19 mouse cellular contexts compared by ENCODE assay signal in the genomic region with DNA sequence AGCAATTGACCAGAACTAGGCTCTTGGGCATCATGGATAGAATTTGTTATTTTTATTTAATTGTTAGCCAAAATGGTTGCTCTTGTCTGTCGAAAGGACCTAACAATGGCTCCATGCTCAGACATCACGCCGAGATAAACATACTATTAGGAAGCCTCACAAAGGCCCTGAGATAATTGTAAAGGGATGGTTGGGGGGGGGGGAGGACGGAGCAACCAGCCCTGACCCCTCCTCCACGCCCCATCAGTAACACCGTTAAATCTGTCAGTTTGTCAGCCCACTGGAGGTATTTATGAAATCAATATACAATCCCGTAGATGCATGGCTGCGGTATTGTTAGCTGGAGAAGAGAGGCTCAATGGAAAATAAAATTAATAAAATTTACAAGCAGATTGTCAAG.
A peak's percentile ranks its signal among the peaks of the same experiment; 100 is the strongest.
DNase-seq lines count a peak whose midpoint lies in the region; ATAC-seq and TF ChIP-seq lines count a peak whose summit lies in the region.
"Had no signal": no experiment of that assay in that cellular context is flagged by ENCODE, and none has a peak within 500 bp of the region (broad histone marks: within the 10 kb centered on the region; RNA-seq: fewer than 3 reads in every experiment).

No protein-coding gene starts in this region.

- dilution Hi-C loops in CH12.LX (cut with MboI; ENCODE audit: extremely low pct_ligation_motif_present, extremely low pct_unique_long_range_greater_than_20kb, low sequenced_read_pairs), result no loop called here

- no peak for TF ChIP-seq RAD21 in CH12.LX (IDR thresholded peaks at IDR 0.05; ENCODE audit: low read depth, low read length)

- DNase-seq in embryo, embryonic 10.5 days (ENCODE audit: low spot score), result peak; percentile 61
- no peak for DNase-seq in embryo, embryonic 9.5 days (ENCODE audit: extremely low spot score)
- no peak for DNase-seq in hindbrain, postnatal 0 days (ENCODE audit: low spot score)
- DNase-seq in CH12.LX (ENCODE audit: extremely low read depth), result no peak
- no peak for DNase-seq in gastrocnemius, adult 8-10 months (ENCODE audit: low spot score in 2 of 2)
- DNase-seq: adrenal gland, postnatal 14 days; cerebellum, adult 11-12 months; cerebellum, adult 9-10 months; cerebellum, postnatal 25 days; gastrocnemius, postnatal 10 days; heart, adult 18-20 months; heart, postnatal 10 days; heart, postnatal 4 days had no signal

- H3K9me3 ChIP-seq in hindbrain, embryonic 12.5 days (replicated peaks), result no peaks in the 10 kb centered on the region
- no peaks in the 10 kb centered on the region for H3K9me3 ChIP-seq in hindbrain, postnatal 0 days (ENCODE audit: low read length)
- no peaks in the 10 kb centered on the region for H3K9me3 ChIP-seq in CH12.LX (replicated peaks; ENCODE audit: low read length)
- no peaks in the 10 kb centered on the region for H3K9me3 ChIP-seq in hindbrain, embryonic 13.5 days
- H3K9me3 ChIP-seq: forebrain, embryonic 15.5 days; heart, embryonic 10.5 days had no signal

- no peak for TF ChIP-seq POLR2A in CH12.LX (IDR thresholded peaks at IDR 0.05; ENCODE audit: low read depth, low read length)

- no peaks in the 10 kb centered on the region for H3K79me2 ChIP-seq in CH12.LX (replicated peaks; ENCODE audit: control insufficient read depth, extremely low read depth, insufficient read depth, poor library complexity, severe bottlenecking)

- no peak for TF ChIP-seq CTCF in hindbrain, postnatal 0 days (IDR thresholded peaks at IDR 0.05; ENCODE audit: low read depth)
- TF ChIP-seq CTCF in CH12.LX (conservative IDR thresholded peaks at IDR 0.05 in 1 of 2, IDR thresholded peaks at IDR 0.05 in 1 of 2; ENCODE audit: low read depth in 2 of 2, low read length in 2 of 2), result no peak

- ATAC-seq in hindbrain, embryonic 12.5 days (ENCODE audit: low FRiP score), result no peak
- ATAC-seq in hindbrain, postnatal 0 days, result no peak
- ATAC-seq in hindbrain, embryonic 13.5 days (ENCODE audit: low FRiP score), result no peak
- ATAC-seq: forebrain, embryonic 15.5 days; intestine, embryonic 16.5 days; Patski had no signal

- peaks cover 62% of the 10 kb centered on the region for H3K4me1 ChIP-seq in hindbrain, embryonic 12.5 days
- H3K4me1 ChIP-seq in hindbrain, postnatal 0 days (ENCODE audit: insufficient read depth, low read length), result no peaks in the 10 kb centered on the region
- peaks cover 0 to 23% of the 10 kb centered on the region in 2 experiments; a peak in 2 of 4 replicates for H3K4me1 ChIP-seq in CH12.LX (ENCODE audit: control insufficient read depth in 1 of 2, insufficient read depth in 2 of 2)
- peaks cover 59% of the 10 kb centered on the region for H3K4me1 ChIP-seq in hindbrain, embryonic 13.5 days (replicated peaks)

- no peaks in the 10 kb centered on the region for H3K36me3 ChIP-seq in hindbrain, embryonic 12.5 days
- no peaks in the 10 kb centered on the region for H3K36me3 ChIP-seq in hindbrain, postnatal 0 days (ENCODE audit: insufficient read depth, low read length)
- no peaks in the 10 kb centered on the region for H3K36me3 ChIP-seq in CH12.LX (replicated peaks in 1 of 2; ENCODE audit: control insufficient read depth in 1 of 2, insufficient read depth in 1 of 2, low read length in 1 of 2)
- H3K36me3 ChIP-seq in hindbrain, embryonic 13.5 days, result no peaks in the 10 kb centered on the region
- H3K36me3 ChIP-seq: forebrain, embryonic 15.5 days; heart, embryonic 10.5 days had no signal

- 33% methylated on average over 8 of the region's 8 CpGs for WGBS in hindbrain, embryonic 12.5 days
- 43% methylated on average over 8 of the region's 8 CpGs for WGBS in hindbrain, postnatal 0 days
- WGBS in hindbrain, embryonic 13.5 days, result 21% methylated on average over 8 of the region's 8 CpGs

- H3K4me3 ChIP-seq in hindbrain, embryonic 12.5 days, result no peak overlapping the region
- no peak overlapping the region for H3K4me3 ChIP-seq in hindbrain, postnatal 0 days (ENCODE audit: low read length)
- no peak overlapping the region for H3K4me3 ChIP-seq in CH12.LX (replicated peaks in 1 of 3; ENCODE audit: low read depth in 2 of 3, low read length in 2 of 3, poor library complexity in 1 of 3)
- H3K4me3 ChIP-seq in hindbrain, embryonic 13.5 days, result no peak overlapping the region
- H3K4me3 ChIP-seq: forebrain, embryonic 15.5 days; heart, embryonic 10.5 days had no signal

- TF ChIP-seq EP300 in CH12.LX (IDR thresholded peaks at IDR 0.05; ENCODE audit: low read length), result no peak

- no peak overlapping the region for H3K4me2 ChIP-seq in hindbrain, embryonic 12.5 days (replicated peaks)
- no peak overlapping the region for H3K4me2 ChIP-seq in hindbrain, postnatal 0 days (ENCODE audit: low read depth, low read length)
- H3K4me2 ChIP-seq in CH12.LX (ENCODE audit: insufficient read depth, low read depth, poor library complexity, severe bottlenecking), result 0 out of 2 replicates have a peak overlapping the region, but pooled peaks have one; percentile 18
- no peak overlapping the region for H3K4me2 ChIP-seq in hindbrain, embryonic 13.5 days
- H3K4me2 ChIP-seq: forebrain, embryonic 15.5 days had no signal

- H3K27ac ChIP-seq in hindbrain, embryonic 12.5 days, result peak overlapping the region; percentile 55
- no peak overlapping the region for H3K27ac ChIP-seq in hindbrain, postnatal 0 days
- H3K27ac ChIP-seq in CH12.LX (ENCODE audit: insufficient read depth, low read depth), result no peak overlapping the region
- H3K27ac ChIP-seq in hindbrain, embryonic 13.5 days, result 0 out of 2 replicates have a peak overlapping the region, but pooled peaks have one; percentile 26
- H3K27ac ChIP-seq: forebrain, embryonic 15.5 days had no signal

- in situ Hi-C loops in CH12.LX (cut with MboI; ENCODE audit: low pct_ligation_motif_present, low pct_unique_long_range_greater_than_20kb, low sequenced_read_pairs), result no loop called here

- no peak overlapping the region for H3K9ac ChIP-seq in hindbrain, embryonic 12.5 days
- no peak overlapping the region for H3K9ac ChIP-seq in hindbrain, postnatal 0 days (replicated peaks; ENCODE audit: low read length)
- no peak overlapping the region for H3K9ac ChIP-seq in CH12.LX (ENCODE audit: insufficient read depth, low read depth)
- no peak overlapping the region for H3K9ac ChIP-seq in hindbrain, embryonic 13.5 days
- H3K9ac ChIP-seq: forebrain, embryonic 15.5 days had no signal

- H3K27me3 ChIP-seq in hindbrain, embryonic 12.5 days, result no peaks in the 10 kb centered on the region
- no peaks in the 10 kb centered on the region for H3K27me3 ChIP-seq in hindbrain, postnatal 0 days (ENCODE audit: insufficient read depth, low read length)
- H3K27me3 ChIP-seq in CH12.LX (replicated peaks), result no peaks in the 10 kb centered on the region
- peaks cover 20% of the 10 kb centered on the region; the same call in 1 of the 2 replicates for H3K27me3 ChIP-seq in hindbrain, embryonic 13.5 days

TF ChIP-seq in CH12.LX, 34 proteins besides CTCF, POLR2A, EP300 and RAD21:
- TF ChIP-seq POLR2AphosphoS2 (IDR thresholded peaks at IDR 0.05; ENCODE audit: low read depth, low read length) (no peak), TCF12 (IDR thresholded peaks at IDR 0.05; ENCODE audit: low read depth, low read length) (no peak), MAX (IDR thresholded peaks at IDR 0.05; ENCODE audit: low read length) (no peak), BHLHE40 (IDR thresholded peaks at IDR 0.05; ENCODE audit: low read depth, low read length) (no peak), NRF1 (IDR thresholded peaks at IDR 0.05; ENCODE audit: low read depth, low read length) (no peak), MEF2A (IDR thresholded peaks at IDR 0.05; ENCODE audit: borderline replicate concordance, low read depth, low read length) (no peak), MAFK (IDR thresholded peaks at IDR 0.05; ENCODE audit: insufficient replicate concordance, low read length) (no peak), MYC (IDR thresholded peaks at IDR 0.05; ENCODE audit: low read depth, low read length) (no peak), MXI1 (IDR thresholded peaks at IDR 0.05; ENCODE audit: low read depth, low read length) (no peak), TBP (conservative IDR thresholded peaks at IDR 0.05; ENCODE audit: low read depth, low read length) (no peak), ZNF384 (IDR thresholded peaks at IDR 0.05; ENCODE audit: low read depth, low read length) (no peak), IRF4 (IDR thresholded peaks at IDR 0.05; ENCODE audit: low read depth, low read length) (no peak), KAT2A (IDR thresholded peaks at IDR 0.05; ENCODE audit: insufficient replicate concordance, low read length) (no peak), ZMIZ1 (IDR thresholded peaks at IDR 0.05; ENCODE audit: low read depth, low read length) (no peak), GABPA (IDR thresholded peaks at IDR 0.05; ENCODE audit: insufficient replicate concordance, low read depth, low read length) (no peak)

Comparison
In these comparisons a context has a peak if more than half of its experiments do, and no peak if none do; other contexts are left out.
1. H3K27ac ChIP-seq: peak in hindbrain, embryonic 12.5 days (single experiment) and hindbrain, embryonic 13.5 days (single experiment); none in hindbrain, postnatal 0 days (single experiment) and CH12.LX (single experiment).